Mouse (Mus musculus) right cerebral cortex, postnatal 36 days (tissue): ENCODE data around the gene Trp73.

Experiments used
- DNase-seq, 2 experiments: peaks; one replicate each; pipeline ENCODE4 v3.0.0; 2022; ENCODE audit warnings: low spot score in 2 of 2, mixed read lengths in 1 of 2

Gene Trp73

DNA sequence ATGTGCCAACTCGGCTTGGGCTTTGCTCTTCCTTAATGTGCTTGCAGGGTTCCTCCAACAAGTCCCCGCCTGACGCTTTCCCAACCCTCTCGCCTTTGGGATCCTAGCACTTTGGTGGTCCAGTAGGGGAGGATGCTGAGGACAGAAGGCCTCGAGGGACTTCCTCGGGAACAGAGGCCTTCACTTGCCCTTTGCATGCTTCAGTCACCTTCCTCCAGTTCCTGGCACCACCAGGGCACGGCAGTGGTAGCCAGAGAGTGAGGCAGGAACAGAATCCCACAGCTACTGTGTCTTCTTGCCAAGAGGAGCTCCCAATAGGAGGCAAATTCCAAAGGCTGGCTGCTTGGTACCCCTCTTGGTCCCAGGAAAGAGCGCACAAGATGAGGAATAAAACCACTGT, 36.6 kb downstream of the Trp73 start:
- DNase-seq: no peak

DNA sequence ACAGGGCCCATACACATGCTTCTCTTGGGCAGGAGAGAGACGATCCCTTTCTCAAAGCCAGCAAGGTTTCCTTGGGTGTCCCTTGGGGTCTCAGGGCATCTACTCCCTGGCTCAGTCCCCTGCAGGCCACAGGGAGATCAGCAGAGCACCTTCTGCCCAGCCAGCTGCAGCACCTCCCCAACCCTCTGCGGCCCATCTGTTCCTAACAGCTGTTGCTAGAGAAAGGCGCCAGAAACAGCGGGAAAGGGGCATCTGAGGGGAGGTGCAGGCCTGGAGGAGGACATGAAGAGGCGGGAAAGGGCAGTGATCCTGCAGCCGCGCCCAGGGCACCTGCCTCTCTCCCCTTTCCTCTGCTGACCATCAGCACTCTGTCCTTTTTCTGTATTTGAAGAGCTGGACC, 40.6 kb downstream of the Trp73 start:
- no peak for DNase-seq

DNA sequence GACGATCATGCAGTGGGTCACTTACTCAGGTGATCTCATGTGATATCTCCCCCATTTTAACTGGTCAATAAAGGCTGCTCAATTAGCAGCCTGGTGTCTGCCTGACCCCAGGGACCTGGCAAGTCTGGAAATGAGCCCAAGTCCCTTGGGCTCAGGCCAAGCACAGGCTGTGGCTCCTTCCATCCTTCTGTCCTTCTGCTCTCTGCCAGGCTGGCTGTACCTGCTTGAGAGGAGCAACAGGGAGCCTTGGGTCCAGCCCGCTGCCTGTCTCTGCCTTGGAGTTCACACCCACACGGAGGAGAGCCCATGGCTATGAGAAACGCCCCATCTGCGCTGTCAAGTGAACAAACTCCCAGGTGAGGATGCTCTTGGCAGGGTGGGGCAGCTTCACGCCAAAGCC, 43.9 kb downstream of the Trp73 start:
- no peak for DNase-seq

DNA sequence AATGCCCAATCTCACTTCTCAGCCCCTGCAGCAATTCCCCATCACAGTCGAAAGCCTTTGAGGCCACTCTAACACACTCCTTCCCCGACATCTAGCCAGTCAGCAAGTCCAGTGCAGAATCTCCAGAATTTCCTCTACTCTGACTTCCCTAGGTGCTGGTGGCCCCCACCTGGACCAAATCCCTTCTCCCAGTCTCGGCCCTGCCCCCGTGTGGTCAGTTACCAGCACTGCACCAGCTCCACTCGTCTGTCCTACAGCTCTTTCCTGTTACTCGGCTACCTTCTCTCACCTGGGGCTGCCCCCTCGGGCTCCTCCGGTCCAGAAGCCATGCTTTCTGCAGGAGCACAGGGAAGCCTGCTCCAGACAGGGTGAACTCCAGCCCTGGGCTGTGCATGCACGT, 46.8 kb downstream of the Trp73 start:
- DNase-seq: no peak

DNA sequence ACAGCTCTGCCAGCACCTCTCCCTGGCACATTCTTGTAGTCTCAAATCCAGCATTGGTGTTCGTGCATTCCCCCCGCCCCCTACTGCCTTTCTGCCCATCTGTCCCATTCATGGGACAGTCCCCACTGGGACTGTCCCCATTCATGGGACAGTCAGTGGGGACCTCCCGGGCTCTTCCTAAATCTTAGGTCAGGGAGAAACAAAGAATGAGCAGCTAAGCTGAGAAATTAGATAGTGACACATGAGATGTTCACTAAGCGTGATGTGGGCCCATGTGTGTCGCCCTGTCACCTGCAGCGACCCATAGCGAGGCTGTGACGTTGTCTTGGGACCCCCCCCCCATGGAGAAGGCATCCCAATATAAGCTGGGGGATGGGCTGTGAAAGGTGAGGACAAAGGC, 48.7 kb downstream of the Trp73 start:
- DNase-seq: no peak

DNA sequence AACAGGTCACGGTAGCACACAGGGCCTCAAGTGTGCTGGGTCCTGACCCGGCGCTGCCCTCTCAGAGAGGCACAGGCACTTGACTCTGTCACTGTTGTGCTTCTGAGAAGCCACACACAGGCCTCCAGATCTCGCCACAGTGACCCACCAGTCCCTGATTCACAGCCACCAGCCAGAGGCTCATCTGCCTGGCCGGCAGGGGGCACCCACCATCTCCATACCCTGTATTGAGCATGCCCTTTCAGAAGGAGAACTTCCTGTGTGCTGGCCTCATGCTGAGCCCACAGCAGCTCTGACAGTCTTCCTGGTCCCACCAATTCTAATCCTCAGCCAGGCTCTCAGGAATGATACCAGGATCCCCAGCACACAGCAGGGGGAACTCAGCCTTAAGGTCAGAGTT, 50.8 kb downstream of the Trp73 start:
- no peak for DNase-seq

DNA sequence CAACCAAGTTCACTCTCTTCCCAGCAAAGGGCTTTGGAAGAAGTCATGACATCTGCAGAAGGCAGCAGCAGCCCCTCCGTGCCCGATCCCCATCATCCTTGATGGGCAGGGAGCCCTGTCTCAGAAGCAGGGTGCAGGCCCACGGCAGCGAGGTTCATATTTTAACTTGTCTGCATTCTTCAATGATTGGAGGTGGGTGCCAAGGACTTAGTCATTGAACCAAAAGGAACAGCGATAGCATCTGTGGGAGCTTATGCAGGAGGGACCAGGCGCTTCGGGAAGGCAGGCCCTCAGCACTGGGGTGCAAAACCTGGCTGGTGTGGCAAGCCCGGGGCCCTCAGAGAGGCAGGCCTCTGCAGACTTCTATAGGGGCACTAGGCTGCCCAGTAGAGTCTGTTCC, 53.6 kb downstream of the Trp73 start:
- DNase-seq: no peak

DNA sequence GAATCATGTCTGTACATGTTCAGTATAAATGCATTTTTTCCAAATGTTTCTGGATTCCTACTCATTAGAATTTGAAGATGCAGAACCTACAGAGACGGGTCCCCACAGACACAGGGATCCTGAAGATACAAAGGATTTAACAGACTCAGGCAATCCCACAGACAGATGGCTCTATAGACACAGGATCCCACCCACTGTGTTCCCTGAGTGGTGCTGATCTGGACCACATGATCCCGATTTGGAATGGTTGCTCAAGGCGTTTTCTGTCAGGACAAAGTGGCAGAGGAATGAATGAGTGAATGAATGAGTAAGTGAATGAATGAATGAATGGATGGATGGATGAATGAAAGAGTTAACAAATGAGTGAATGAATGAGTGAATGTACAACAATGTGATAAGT, 54.2 kb downstream of the Trp73 start:
- peak in 1 of 2 experiments; percentile 21 for DNase-seq

DNA sequence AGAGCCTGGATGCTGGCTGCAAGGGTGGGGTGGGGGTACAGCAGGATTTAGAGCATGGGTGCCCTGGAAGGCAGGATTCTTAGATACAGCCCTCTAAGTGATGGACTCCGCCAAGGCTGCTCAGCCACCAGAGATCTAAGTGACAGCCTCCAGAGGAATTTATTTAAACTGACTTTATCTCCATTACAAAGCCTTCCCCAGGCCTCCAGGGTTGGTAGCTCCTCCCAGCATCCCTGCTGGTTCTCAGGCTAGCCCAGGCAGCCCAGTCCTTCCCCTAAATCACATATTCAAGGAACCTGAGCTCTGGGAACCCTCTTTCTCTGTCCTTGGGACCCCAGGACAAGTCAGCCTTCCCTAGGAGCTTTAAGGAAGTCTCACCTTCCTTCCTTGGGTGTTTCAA, 58.0 kb downstream of the Trp73 start:
- no peak for DNase-seq

DNA sequence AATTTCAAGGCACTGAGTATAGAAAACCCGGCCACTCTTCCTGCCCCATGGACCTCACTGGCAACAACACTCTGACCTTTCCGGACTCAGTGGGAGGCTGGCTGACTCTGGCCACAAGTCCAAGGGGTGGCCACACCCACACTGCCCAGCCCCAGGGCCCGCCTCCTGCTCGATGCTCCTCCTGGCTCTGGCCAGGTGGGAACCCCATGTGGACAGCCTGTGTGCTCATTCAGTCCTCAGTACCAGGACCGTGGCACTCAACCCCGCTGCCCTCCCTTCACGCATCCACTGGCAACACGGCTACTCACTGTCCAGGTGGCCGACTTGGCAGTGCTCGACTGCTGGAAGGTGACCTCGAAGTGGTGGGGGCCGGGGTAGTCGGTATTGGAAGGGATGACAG, 59.0 kb downstream of the Trp73 start:
- no peak for DNase-seq

DNA sequence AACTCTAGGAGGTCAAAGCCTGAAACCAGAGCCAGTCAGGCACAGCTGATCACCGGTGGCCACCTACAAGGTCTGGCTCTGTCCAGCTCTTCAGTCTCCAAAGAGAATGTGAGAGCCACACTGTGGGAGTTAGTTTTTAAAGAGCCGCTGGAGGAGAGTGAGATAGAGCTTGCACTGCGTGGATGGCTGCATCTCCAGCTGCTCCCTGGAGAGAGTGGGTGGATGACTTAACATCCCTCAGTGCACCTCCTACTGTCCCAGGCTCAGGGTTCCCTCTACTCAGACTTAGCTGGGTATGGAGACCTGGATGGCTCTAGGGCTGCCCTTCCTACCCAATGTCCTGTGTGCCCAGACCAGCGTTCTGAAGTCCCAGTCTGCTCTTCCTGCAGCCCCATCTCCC, 59.8 kb downstream of the Trp73 start:
- peak; percentile 14 to 44 for DNase-seq

DNA sequence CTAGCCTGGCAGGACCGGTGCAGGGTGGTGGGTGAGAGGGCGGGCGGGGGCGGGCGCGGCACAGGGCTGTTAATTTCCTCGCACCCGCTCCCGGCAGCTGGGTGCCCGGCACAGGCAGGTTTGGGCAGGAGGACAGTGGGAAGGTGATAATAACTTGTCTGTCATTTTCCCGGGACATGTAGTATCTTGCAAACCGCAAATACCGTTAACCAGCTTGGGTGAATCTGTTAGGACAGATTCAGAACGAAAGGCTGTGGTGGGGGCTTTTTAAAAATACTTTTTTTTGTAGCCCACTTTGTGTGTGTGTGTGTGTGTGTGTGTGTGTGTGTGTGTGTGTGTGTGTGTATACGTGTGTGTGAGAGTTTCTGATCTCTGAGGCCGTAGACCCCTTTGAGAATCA, 68.1 kb downstream of the Trp73 start:
- no peak for DNase-seq

DNA sequence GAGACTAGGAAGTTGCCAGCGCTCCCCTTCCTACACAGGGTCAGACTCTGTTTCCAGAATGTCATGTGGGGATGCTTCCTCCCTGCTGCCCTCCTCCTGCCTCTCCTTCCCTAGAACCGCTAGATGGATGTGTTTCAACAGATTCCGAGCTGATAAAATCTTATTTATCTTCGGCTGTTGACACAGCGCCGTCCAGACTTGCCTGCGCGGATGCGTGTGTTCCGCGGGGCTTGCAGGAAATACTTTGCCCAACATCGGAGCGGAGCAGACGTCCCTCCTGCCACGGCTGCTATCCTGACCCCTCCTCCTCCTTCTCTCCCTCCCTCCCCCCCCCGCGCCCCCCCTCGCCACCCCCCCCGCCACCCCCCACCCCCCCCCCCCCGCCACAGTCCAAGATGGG, 68.5 kb downstream of the Trp73 start:
- no peak for DNase-seq

DNA sequence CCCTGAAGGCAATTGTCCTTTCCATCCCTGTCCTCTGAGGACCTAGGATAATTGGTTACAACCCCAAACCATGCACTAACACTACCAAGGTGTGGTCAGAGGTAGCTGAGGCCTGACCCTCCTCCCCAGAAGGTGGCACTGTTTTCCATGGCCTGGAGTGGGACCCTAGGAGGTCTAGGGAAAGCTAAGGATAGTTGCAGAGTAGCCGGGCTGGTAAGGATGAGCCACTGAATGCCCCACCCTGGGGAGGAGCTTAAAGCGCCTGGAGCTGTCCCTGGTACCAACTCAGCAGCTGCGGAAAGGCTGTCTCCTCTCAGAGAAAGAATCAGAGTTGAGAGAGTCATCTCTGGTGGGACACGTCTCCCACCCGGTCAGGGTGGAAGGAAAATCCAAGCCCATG, 69.1 kb downstream of the Trp73 start:
- DNase-seq: no peak

DNA sequence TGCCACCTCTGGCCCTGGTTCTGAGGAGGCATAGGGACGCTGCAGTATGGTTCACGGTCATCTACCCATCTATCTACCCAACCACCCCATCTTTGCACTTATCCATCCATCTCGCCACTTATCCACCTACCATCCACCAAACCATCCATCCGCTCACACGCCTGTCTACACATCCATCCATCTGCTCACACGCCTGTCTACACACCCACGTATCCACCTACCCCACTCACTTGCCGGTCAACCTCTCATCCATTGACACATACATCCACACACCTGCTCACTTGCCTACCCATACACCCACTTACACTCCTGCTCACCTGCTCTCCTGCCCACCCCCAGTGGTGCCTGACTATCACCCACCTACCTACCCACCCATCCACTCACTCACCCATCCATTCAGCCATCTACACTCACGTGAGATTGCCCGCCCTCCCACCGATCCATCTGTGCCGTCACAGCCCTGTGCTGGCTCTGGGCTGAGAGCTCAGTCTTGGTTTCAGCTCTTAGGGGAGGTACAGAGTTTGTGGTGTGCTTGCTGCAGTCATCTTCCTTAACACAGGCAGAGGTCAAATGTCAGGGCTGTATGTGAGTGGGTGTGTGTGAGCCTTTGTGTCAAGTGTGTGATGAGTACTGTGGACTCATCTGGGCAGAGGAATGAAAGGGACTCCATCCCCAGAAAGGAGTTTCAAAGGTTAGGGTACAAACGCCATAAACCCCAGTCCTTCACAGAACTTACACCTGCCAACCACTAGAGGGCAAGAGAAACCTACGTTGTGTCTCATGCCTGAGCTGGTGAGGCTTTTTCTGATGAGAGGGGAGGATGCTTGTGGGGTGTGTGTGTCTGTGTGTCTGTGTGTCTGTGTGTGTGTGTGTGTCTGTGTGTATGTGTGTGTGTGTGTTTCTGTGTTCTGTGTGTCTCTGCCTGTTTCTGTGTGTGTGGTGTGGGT, 74.9 kb downstream of the Trp73 start:
- peak; percentile 18 to 30 for DNase-seq

DNA sequence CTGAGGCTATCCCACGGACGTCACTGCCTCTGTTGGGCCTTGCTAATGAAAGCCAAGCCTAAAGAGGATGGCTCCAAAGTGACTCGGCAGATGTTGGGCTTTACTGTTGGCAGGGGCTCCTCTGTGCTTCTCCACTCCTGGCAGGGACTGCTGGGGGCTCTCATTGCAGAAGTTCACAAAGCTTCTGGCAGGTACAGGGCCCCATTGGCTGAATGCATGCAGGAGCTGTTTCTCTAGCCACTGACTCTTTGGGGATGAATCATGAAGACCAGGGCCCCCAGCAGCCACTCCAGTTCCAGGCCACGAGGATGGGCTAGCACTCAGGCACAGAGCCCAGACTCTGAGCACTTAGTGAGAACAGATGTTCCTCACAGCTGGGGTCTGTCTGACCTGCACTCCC, 82.3 kb downstream of the Trp73 start:
- DNase-seq: no peak

DNA sequence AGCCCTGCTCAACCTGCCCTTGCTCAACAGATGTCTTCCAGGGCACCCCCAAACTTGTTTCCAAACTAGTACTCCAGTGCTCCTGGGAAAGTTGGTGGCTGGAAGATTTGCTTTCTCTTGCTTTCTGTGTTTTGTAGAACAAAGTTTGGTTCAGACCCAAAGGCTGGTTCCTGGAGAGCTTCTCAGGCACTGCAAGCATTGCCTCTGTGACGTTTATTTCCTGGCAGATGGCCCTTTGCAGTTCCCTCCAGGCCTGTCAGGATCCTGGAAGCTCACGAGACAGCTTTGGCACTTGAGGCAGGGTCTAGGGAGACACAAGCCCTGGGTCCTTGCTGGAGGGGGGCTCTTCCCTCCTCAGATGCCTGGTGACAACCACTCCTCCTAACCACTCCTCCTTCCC, 83.3 kb downstream of the Trp73 start:
- no peak for DNase-seq

DNA sequence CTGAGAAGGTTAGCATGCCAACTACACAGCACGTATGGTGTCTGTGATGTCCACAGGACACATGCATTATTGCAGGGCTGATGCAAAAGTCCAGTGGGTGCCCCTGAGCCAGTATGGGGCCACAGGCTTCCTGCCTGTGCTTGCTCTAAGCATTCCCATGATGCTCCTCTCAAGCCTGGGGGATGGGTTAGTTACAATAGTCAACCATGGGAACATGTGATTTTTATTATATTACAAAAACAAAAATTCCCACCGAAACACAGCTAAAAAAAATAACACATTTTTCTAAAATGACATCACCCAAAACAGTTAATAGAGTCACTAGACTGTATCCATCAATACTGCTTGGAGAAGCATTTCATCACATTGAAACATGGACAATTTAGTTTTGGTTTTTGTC, 84.0 kb downstream of the Trp73 start:
- no peak for DNase-seq

DNA sequence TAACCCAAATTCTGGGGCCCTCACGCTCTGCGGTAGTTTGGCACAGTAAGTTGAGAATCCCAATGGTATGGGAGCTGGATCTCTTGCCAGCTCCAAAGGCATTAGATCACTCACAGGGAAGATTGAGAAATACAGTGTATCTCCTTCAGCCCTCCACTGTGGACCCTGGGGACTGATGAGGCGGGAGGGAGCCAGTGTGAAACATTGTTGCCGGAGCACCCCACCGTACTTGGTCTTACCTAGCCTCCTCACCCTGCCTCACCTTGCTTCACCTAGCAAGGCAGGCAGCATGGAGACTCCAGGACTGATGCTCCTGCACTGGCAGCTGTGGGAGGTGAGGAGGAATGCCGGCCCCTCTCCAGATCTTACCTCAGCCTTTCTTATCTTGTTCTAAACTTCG, 84.5 kb downstream of the Trp73 start:
- no peak for DNase-seq

DNA sequence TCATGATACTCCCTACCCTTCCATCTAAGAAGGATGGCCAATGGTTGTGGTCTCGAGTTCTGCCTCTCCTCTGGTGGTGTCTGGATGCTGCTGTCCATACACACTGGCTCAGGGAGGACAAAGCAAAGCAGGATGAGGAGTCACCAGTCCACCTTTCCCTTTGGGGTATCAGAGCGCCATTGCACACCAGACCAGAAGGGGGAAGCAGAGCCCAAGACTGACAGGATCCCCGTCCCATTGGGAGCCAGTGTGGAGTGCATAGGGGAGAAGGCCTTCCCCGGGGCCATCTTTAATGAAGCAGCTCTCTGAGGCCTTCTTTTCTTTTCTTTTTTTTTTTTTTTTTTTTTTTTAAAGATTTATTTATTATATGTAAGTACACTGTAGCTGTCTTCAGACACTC, 86.9 kb downstream of the Trp73 start:
- no peak for DNase-seq

DNA sequence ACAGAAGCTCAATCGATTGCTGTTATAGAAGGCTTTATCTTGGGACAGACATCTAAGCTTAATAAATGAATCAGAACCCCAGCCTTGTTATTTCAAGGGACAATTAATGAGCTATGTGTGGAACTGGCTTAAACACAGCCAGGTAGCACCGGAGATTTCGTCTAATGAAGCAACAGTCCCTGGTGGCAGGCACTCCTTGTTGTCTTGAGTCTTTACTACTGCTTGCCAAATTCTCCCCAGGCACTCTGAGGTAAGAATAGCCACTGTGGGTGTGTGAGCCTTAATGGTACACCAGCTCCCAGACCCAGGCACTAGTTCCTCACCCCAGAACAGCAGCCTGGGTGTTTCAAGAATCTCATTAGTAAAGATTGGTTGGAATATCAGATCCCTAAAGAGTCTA, 88.6 kb downstream of the Trp73 start:
- peak in 1 of 2 experiments; percentile 22 for DNase-seq

DNA sequence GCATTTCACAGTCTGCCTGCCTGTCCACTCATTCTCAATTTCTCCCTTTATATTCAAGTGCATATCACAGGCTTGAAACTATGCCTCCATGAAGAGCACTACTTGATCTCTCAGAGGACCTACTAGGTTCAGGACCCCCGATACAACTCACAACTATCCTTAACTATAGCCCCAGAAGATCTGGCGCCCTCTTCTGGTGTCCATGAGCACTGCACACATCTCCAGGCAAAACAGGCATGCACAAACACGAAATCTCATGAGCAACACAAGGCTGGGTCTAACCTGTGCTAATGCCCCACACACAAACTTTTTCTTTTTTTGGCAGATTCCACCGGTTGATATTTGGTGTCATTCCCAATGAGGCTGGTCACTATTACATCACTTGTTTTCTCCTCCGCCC, 94.2 kb downstream of the Trp73 start:
- DNase-seq: no peak

DNA sequence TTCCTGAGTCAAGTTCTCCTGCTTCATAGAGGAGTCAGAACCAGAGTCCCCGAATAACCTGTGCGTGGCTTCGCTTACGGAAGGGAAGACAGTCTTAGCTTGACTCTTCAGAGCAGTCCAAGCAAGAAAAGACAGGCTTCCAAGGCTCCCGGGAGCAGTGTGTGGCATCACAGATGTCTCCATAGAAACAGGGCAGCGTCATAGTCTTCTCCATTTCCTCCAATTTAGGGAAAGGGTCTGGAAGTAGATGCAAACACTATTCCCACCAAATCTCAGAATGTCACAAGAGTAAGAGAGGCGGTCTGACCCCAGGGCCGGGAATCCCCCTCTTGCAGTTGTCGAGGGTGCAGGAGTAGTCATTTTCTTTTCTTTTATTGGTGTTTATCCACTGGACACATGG, 97.4 kb downstream of the Trp73 start, which contains the start of gene Ccdc27:
Ccdc27 (minus strand) TSS at position 101 of the 400 bp plus-strand sequence.
- DNase-seq: no peak

DNA sequence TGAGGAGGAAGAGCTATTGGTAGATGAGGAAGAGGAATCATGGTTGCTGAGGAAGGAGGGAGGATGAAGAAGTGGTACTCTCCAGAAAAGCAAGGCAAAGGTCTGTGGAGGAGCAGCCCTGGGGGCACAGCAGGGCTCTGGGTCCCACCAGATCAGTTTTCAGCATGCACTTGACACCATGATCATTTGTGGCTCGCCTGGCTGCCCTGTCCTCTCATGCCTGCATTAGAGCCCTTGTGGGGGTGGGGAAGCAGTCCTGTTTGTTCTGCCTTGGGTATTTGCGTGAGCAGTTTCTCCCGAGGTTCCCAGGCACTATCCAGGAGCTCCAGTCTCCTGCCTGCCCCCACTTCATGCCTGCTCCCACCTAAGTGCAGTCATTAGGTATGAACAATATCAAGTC, 102.9 kb downstream of the Trp73 start:
- no peak for DNase-seq
